Comparison of ENCODE assay signal across 8 mouse cellular contexts in genomic region chr7:142371398-142371767, GRCm38 (mm10). TPM values are rescaled to one million over a fixed set of nuclear protein-coding genes. Genes with fewer than 3 reads are reported as not detected.
DNase-seq lines count a peak whose midpoint lies in the region; ATAC-seq lines count a peak whose summit lies in the region.

No protein-coding gene starts in this region.

- 26% methylated on average over 11 of the region's 11 CpGs for WGBS in heart, embryonic 10.5 days

- H3K36me3 ChIP-seq in heart, embryonic 10.5 days, result peaks cover 10% of the 10 kb centered on the region

- no peak for DNase-seq in heart, embryonic 10.5 days (ENCODE audit: low spot score)
- no peak for DNase-seq in heart, postnatal 10 days
- peak; percentile 75 to 80 for DNase-seq in frontal cortex, adult 2 months (ENCODE audit: extremely low spot score in 1 of 2, low spot score in 1 of 2)
- DNase-seq in layer of hippocampus, postnatal 25 days (ENCODE audit: extremely low spot score in 1 of 2, low spot score in 1 of 2), result peak; percentile 44 to 60
- DNase-seq in adipocyte (ENCODE audit: low spot score), result no peak
- no peak for DNase-seq in kidney, postnatal 10 days

- peaks cover 59% of the 10 kb centered on the region for H3K4me1 ChIP-seq in heart, embryonic 10.5 days
- H3K4me1 ChIP-seq in brown adipose tissue, adult 24 weeks (ENCODE audit: control insufficient read depth, insufficient read depth, insufficient read length, low read length), result peaks cover 7% of the 10 kb centered on the region

- H3K4me3 ChIP-seq in heart, embryonic 10.5 days, result peak overlapping the region; percentile 66
- H3K4me3 ChIP-seq in brown adipose tissue, adult 24 weeks (ENCODE audit: insufficient read depth, low read depth, low read length), result peak overlapping the region; percentile 63

- H3K9me3 ChIP-seq in heart, embryonic 10.5 days, result no peaks in the 10 kb centered on the region

- H3K27ac ChIP-seq in heart, embryonic 10.5 days, result peak overlapping the region; percentile 76
- no peak overlapping the region for H3K27ac ChIP-seq in brown adipose tissue, adult 24 weeks (replicated peaks; ENCODE audit: low read depth, low read length)

- peaks cover 48% of the 10 kb centered on the region for H3K27me3 ChIP-seq in heart, embryonic 10.5 days (ENCODE audit: insufficient read depth, poor library complexity, severe bottlenecking)

- ATAC-seq in megakaryocyte-erythroid progenitor cell, adult 5-6 weeks (replicated peaks; ENCODE audit: low FRiP score, low TSS enrichment, poor library complexity, severe bottlenecking), result peak; percentile 44

- intact Hi-C loops in heart, postnatal 10 days (cut with DNase I), result no loop called here

RNA-seq across cellular contexts. Expression of gene Ifitm10, which starts 2.2 kb away (rescaled TPM):
- 7.7 and 12.5 TPM in 2 replicates for polyA plus RNA-seq in heart, embryonic 10.5 days (2016; fragmentation: Nextera tagmentation; extraction: Ambion mirVana)
- 1 to 10 TPM; 1.0 to 1.1 TPM for total RNA-seq in heart, postnatal 10 days (2021)
- polyA plus RNA-seq in brown adipose tissue, adult 24 weeks (2012; ENCODE audit: insufficient read depth, insufficient read length, missing spikeins), result 1.5 TPM in 1 of 2 replicates, not detected in the other
- polyA plus RNA-seq in frontal cortex, adult 2 months (2012; rRNA removed), result 36.7 and 45.5 TPM in 2 replicates
- 10 to 100 TPM; 40.7 to 41.8 TPM for total RNA-seq in layer of hippocampus, postnatal 25 days (2021)
- 2.3 TPM in 1 of 2 replicates, not detected in the other for total RNA-seq in megakaryocyte-erythroid progenitor cell, adult 5-6 weeks (2014; fragmentation: Nextera tagmentation)
- total RNA-seq in megakaryocyte-erythroid progenitor cell, adult 5-6 weeks (2017), result not detected in 2 replicates

RNA-seq across cellular contexts. Expression of gene Gm49369, which starts 11.1 kb away (rescaled TPM):
- polyA plus RNA-seq in heart, embryonic 10.5 days (2016; fragmentation: Nextera tagmentation; extraction: Ambion mirVana), result 0.55 and 0.92 TPM in 2 replicates
- total RNA-seq in heart, postnatal 10 days (2021), result 1 to 10 TPM; 1.7 to 5.1 TPM
- polyA plus RNA-seq in brown adipose tissue, adult 24 weeks (2012; ENCODE audit: insufficient read depth, insufficient read length, missing spikeins), result 3.0 and 3.8 TPM in 2 replicates
- polyA plus RNA-seq in frontal cortex, adult 2 months (2012; rRNA removed), result 0.17 and 0.40 TPM in 2 replicates
- total RNA-seq in layer of hippocampus, postnatal 25 days (2021), result 10 to 100 TPM in 1 of 2 experiments, 1 to 10 TPM in 1; 3.2 to 10.3 TPM
- not detected in 2 replicates for total RNA-seq in megakaryocyte-erythroid progenitor cell, adult 5-6 weeks (2014; fragmentation: Nextera tagmentation)
- total RNA-seq in megakaryocyte-erythroid progenitor cell, adult 5-6 weeks (2017), result 32.8 TPM in 1 of 2 replicates, not detected in the other

RNA-seq across cellular contexts. Expression of gene Ctsd, which starts 16.5 kb away (rescaled TPM):
- polyA plus RNA-seq in heart, embryonic 10.5 days (2016; fragmentation: Nextera tagmentation; extraction: Ambion mirVana), result 293 and 402 TPM in 2 replicates
- 100 to 1,000 TPM; 501 to 525 TPM for total RNA-seq in heart, postnatal 10 days (2021)
- 1,099 and 1,150 TPM in 2 replicates for polyA plus RNA-seq in brown adipose tissue, adult 24 weeks (2012; ENCODE audit: insufficient read depth, insufficient read length, missing spikeins)
- polyA plus RNA-seq in frontal cortex, adult 2 months (2012; rRNA removed), result 383 and 391 TPM in 2 replicates
- 100 to 1,000 TPM; 313 to 344 TPM for total RNA-seq in layer of hippocampus, postnatal 25 days (2021)
- total RNA-seq in megakaryocyte-erythroid progenitor cell, adult 5-6 weeks (2014; fragmentation: Nextera tagmentation), result 129 and 174 TPM in 2 replicates
- total RNA-seq in megakaryocyte-erythroid progenitor cell, adult 5-6 weeks (2017), result 136 and 174 TPM in 2 replicates

Comparison
In these comparisons a context has a peak if more than half of its experiments do, and no peak if none do; other contexts are left out.
1. DNase-seq: peak in frontal cortex, adult 2 months (2 of 2) and layer of hippocampus, postnatal 25 days (2 of 2); none in heart, embryonic 10.5 days (single experiment), heart, postnatal 10 days (0 of 2), adipocyte (single experiment) and kidney, postnatal 10 days (single experiment).
2. RNA of gene Ifitm10, which starts 2.2 kb away (total RNA-seq): 40.7 to 41.8 TPM in layer of hippocampus, postnatal 25 days; 1.0 to 1.1 TPM in heart, postnatal 10 days and 2.3 TPM in megakaryocyte-erythroid progenitor cell, adult 5-6 weeks; every median in the first group is over 10 times any median in the second.